Mouse (Mus musculus) lung, postnatal 0 days (tissue): Measurements from ENCODE around the gene Ppp2r1b.

ENCODE experiments used
- CTCF ChIP-seq: IDR thresholded peaks from 2 replicates; pipeline ENCODE4 v1.5.1; 2016; ENCODE audit warnings: antibody characterized with exemption, mild to moderate bottlenecking
- EP300 ChIP-seq: IDR thresholded peaks from 2 replicates; pipeline ENCODE4 v1.6.1; 2016; ENCODE audit warnings: antibody characterized with exemption, mild to moderate bottlenecking, control low read depth

GRCm38 (mm10) chr9:50863824-50864223 lies 18.7 kb downstream of the Ppp2r1b start:
- TF ChIP-seq CTCF, result no peak
- no peak for TF ChIP-seq EP300
